Mouse (Mus musculus) kidney, postnatal 36 days (tissue): ENCODE measurements around the gene Olfr724.
"Not testable (repeated sequence)": the region's sequence is repeated elsewhere in the genome, so short reads cannot be mapped to it uniquely, and the experiment has no call there.

ENCODE experiments used
- DNase-seq, 2 experiments: peaks; one replicate each; pipeline ENCODE4 v3.0.0; 2021 to 2022; ENCODE audit warnings: mixed read lengths in 2 of 2

Gene Olfr724

DNA sequence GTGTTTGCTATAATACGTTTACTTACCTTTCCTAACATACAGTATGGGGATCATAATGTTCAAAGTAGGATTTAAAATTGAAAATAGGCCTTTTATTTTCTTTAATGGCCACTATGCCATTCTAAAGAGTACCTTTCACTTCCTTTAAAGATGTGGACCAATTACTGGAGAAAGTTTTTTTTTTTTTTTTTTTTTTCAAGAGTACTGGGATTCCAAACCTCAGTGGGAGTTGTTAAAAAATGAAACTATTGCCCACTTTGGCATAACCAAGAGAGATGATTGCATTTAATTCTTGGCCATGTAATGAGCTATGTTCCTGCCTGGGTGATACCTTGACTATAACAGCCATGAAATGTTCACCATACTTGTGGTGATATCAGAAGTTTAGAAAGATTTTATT is at the start of gene Olfr724:
Olfr724 (minus strand) TSS at position 101 of the 400 bp plus-strand sequence.
- not testable (repeated sequence) for DNase-seq

GRCm38 (mm10) chr14:49955890-49956289 is 7.2 kb downstream of the Olfr724 start:
- no peak for DNase-seq

GRCm38 (mm10) chr14:49931687-49932086 is 31.4 kb downstream of the Olfr724 start, which contains the start of gene Olfr723:
Olfr723 (minus strand) TSS chr14:49931787.
- not testable (repeated sequence) for DNase-seq
